Mouse (Mus musculus): ENCODE data around the gene Tcam1.

The Tcam1 gene

DNA sequence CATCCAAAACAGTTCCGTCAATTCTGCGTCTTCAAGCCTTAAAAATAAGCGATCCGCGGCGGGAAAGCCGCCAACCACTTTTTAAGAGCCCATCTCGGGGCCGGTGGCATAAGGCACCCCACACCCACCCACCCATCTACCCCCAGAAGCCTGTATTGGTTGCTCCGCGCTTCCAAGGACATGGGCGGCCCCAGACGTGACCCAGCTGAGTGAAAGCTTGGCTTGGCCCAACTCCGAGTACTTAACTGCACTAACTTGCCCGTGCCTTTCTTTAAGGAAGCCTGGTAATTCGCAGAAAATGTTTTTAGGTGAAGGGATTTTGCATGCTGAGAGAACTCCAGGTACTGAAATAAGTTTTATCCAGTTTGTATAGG is 3.2 kb upstream of the Tcam1 start:
- no peak for DNase-seq (ENCODE audit: extremely low spot score)

DNA sequence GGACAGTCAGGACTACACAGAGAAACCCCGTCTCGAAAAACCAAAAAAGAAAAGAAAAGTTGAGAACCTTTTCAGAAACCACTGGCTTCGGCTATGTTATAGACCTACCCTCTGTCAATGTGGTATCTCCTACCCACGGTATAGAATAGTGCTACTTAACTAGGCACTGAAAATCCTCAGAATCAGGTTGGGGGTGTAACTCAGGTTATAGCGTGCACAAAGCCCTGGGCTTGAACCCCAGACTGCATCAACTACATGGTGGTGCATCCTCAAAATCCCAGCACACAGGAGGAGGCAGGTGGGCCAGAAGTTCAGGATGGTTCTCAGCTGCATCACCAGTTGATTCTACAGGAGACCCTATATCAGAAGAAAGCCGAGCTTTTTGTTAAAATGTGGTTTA is 2.7 kb upstream of the Tcam1 start:
- DNase-seq (ENCODE audit: extremely low spot score) = no peak

GRCm38 (mm10) chr11:106274374-106274773 is 2.1 kb upstream of the Tcam1 start:
- DNase-seq (ENCODE audit: extremely low spot score) = no peak

GRCm38 (mm10) chr11:106274971-106275411 is 1.5 kb upstream of the Tcam1 start:
- DNase-seq (ENCODE audit: extremely low spot score) = no peak

GRCm38 (mm10) chr11:106282452-106282851 is 6.0 kb downstream of the Tcam1 start:
- DNase-seq (ENCODE audit: extremely low spot score) = no peak

- DNase-seq (ENCODE audit: extremely low spot score) = no peak
Measured at GRCm38 (mm10) chr11:106283371-106283770, 6.9 kb downstream of the Tcam1 start.

GRCm38 (mm10) chr11:106284126-106284525 is 7.7 kb downstream of the Tcam1 start:
- no peak for DNase-seq (ENCODE audit: extremely low spot score)

DNA sequence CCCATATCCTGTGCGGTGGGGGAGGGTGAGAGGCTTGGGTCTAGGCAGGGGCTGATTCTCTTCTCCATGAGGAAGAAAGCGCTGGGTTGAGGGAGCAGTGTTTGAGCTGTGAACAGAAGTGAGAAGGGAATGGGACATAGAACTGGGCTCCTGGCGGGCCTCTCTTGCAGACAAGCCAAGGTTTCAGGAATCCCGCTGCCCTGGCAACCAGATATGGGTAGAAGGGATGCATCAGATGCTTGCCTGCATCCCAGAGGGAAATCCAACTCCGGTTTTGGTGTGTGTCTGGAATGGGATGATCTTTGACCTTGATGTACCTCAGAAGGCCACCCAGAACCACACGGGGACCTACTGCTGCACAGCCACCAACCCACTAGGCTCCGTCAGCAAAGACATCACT is 9.7 kb downstream of the Tcam1 start:
- DNase-seq (ENCODE audit: extremely low spot score) = no peak

DNA sequence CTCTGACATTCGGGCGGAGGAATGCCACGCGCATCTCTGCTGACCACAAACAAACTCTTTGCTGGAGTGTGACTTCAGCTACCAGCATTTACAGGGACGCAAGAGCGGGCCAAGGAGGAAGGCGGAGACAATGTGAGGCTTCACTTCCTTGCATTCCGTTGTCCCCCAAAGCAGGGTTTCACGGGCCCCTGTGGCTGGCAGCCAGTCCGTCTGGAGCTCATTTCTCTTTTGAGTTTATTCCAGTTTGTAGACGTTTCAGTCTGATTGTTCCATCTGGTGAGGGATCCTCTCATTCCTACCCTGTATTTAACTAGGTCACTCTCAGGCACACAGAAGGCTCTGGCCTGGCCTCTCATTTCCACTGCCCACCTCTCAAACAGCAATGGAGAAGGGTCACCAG is 10.5 kb downstream of the Tcam1 start:
- no peak for DNase-seq (ENCODE audit: extremely low spot score)

DNA sequence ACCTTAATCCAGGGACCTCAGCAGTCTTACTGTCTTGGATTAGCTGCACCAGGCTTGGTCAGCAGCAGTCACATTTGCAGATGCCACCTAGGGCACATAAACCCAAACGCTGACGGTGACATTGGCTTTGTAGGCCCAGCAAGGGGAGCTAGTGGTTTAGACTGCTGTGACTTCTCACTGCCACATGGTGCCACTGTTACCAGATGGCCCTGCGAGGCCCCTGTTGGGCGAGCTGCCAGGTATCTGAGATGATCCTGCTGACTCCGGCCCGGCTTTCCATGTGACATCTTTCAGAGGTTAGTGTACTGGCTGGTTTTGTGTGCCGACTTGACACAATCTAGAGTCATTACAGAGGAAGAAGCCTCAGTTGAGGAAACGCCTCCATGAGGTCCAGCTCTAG is 12.9 kb downstream of the Tcam1 start:
- DNase-seq (ENCODE audit: extremely low spot score) = no peak

DNA sequence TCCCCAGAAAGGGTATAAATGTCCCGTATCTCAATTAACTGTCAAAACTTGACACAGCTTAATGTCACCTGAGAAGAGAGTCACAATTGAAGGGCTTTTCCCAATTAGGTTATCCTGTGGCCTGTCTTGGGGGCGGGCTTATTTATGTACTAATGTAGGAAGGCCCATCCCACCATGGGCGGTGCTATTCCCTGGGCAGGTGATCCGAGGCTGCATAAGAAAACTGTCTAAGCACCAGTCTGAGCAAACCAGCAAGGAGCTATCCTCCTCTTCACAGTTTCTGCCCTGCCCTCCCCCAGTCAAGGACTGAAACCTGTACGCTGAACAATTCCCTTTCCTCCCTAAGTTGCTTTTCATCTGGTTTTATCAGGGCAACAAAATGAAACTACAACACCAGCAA is 13.9 kb downstream of the Tcam1 start:
- no peak for DNase-seq (ENCODE audit: extremely low spot score)

GRCm38 (mm10) chr11:106291861-106292260 is 15.4 kb downstream of the Tcam1 start:
- DNase-seq (ENCODE audit: extremely low spot score) = no peak

GRCm38 (mm10) chr11:106301765-106302164 is 25.3 kb downstream of the Tcam1 start, which contains the start of gene Gh:
Gh (minus strand) TSS chr11:106301865.
- DNase-seq (ENCODE audit: extremely low spot score) = no peak

- peak; percentile 74 for DNase-seq (ENCODE audit: extremely low spot score)
Measured at GRCm38 (mm10) chr11:106302634-106303033, 26.2 kb downstream of the Tcam1 start.

- DNase-seq (ENCODE audit: extremely low spot score) = no peak
Measured at GRCm38 (mm10) chr11:106305348-106306064, 29.0 kb downstream of the Tcam1 start.

GRCm38 (mm10) chr11:106306065-106306385 is 29.6 kb downstream of the Tcam1 start:
- no peak for DNase-seq (ENCODE audit: extremely low spot score)

DNA sequence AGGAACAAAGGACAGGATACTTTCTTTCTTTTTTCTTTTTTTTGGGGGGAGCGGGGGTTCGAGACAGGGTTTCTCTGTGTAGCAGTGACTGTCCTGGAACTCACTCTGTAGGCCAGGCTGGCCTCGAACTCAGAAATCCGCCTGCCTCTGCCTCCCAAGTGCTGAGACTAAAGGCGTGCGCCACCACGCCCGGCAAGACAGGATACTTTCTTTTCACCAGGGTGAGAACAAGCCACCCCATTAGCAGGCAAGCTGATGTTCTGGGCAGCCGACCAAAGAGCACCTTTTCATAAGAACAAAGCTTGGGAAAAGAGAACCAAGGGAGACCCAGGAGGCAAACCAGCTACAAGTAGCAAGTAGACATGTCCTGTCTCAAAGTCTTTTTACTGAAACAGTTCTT is 30.3 kb downstream of the Tcam1 start:
- no peak for DNase-seq (ENCODE audit: extremely low spot score)

DNA sequence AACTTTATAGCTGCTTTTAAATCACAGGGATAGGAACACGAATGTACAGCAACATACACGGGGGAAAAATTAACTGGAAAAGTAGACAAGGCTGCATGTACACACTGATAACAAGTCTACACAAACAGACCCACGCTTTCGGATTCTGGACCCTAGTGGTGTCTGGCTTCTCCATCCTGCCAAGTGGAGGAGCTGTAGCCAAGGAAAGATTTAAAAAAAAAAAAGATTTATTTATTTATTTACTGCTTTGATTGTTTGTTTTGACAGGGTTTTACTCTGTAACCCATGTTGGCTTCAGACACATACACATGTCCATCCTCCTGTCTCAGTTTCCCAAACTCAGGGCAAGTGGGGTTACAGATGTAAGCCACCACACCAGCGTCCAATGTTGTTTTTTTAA is 31.0 kb downstream of the Tcam1 start:
- no peak for DNase-seq (ENCODE audit: extremely low spot score)

- no peak for DNase-seq (ENCODE audit: extremely low spot score)
Measured at GRCm38 (mm10) chr11:106308162-106308561, 31.7 kb downstream of the Tcam1 start.

DNA sequence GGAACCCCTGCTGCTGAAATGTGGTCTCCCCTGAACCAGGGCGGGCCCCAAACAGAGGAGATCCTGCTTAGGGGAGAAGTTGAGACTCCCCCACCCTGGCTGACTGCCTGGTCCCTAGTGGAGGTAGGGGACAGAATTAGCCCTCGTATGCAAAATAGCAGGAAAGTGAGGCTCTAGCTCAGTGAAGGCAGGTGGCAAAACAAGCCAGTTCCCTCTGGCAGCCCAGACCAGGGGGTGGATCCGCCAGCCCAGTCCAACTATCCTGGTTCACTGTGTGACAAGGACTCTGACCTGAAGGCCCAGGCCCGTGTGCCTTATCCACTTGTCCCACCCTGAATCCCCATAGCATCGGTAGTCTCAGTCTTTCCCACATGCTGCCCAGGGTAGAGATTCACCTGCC is 33.7 kb downstream of the Tcam1 start:
- DNase-seq (ENCODE audit: extremely low spot score) = no peak

GRCm38 (mm10) chr11:106313533-106313932 is 37.1 kb downstream of the Tcam1 start:
- DNase-seq (ENCODE audit: extremely low spot score) = no peak

DNA sequence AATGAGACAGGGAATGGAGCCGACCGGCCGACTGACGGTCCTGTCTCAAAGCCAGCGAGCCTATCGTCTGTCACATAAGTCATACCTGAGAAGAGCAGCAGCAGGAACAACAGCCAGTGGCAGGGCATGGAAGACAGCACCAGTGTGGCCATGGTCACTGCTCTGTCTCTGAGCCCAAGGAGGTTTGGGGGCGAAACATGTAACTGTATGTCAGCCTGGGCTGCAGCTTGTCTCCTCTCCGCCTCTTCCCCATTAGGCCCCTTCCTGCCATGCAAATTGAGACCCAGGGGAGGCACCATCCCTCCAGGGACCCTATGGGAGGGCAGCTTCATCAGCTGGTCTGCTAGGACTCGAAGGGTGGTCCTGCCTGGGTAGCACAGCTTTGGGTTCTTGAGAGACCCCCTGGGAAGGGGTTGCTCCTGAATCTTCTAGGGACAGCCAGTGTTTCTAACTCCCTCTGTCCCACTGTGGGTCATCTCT is 37.9 kb downstream of the Tcam1 start, which contains the start of gene Cd79b:
Gene Cd79b (minus strand): TSS at position 430 of the 480 bp plus-strand sequence.
- DNase-seq (ENCODE audit: extremely low spot score) = no peak

DNA sequence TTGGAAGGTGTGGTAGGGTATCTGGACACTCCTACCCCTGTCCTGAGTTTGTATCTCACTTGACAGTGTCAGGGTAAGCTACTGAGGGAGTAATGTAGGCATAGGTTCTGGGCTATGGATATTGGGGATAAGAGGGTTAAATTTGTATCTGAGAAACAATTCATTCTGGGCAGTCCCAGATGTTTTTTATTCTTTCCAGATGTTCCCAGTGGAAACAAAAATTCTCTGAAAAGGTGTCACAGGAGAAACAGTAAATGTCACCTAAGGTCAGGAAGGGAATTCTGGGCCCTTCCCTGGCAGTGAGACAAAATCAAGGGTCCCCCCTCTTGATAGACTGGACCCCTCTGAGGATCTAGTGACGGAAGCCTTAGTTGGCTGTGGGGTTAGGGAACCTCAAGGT is 39.9 kb downstream of the Tcam1 start:
- DNase-seq (ENCODE audit: extremely low spot score) = no peak

GRCm38 (mm10) chr11:106317801-106318200 is 41.3 kb downstream of the Tcam1 start:
- DNase-seq (ENCODE audit: extremely low spot score) = no peak

Data from embryo, embryonic 9.5 days (tissue).